ENCODE assay signal across 22 mouse cellular contexts in the genomic region with DNA sequence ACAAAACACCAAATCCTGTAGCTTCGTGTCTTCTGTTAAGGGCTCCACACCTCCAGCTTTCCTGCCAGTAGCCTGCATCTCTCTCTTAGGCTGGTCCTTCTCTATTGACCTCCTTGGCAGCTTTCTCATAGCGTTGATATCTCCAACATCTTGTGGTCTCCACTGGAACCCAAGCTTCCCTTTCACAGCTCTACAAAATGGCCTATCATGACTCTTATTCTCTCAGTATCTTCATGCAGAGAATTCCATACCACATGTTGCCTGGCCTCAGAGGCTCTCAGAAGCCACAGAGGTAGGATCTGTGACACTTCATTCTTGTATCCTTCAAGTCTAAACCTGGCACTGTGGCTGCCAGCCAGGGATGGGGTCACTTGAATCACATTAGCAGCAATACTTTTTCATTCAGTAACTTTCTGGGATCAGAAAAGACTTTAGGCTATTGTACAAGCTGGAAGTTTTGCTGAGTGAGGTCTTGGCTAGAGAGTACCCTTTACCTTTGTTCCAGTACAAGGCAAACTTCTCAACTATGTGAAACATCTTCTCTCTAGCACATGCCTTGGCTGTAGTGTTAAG. TPM values are rescaled to one million over a fixed set of nuclear protein-coding genes. Genes with fewer than 3 reads are reported as not detected.
DNase-seq lines count a peak whose midpoint lies in the region; ATAC-seq lines count a peak whose summit lies in the region.
"Had no signal": no experiment of that assay in that cellular context is flagged by ENCODE, and none has a peak within 500 bp of the region (broad histone marks: within the 10 kb centered on the region; RNA-seq: fewer than 3 reads in every experiment).

No protein-coding gene starts in this region.

- no peak overlapping the region for H3K9ac ChIP-seq in liver, embryonic 12.5 days
- no peak overlapping the region for H3K9ac ChIP-seq in liver, embryonic 15.5 days
- H3K9ac ChIP-seq: heart, embryonic 12.5 days; intestine, embryonic 15.5 days; midbrain, embryonic 13.5 days had no signal

- H3K27ac ChIP-seq in liver, embryonic 12.5 days = peak overlapping the region; percentile 59; the same call in 1 of the 2 replicates
- peak overlapping the region; percentile 80 for H3K27ac ChIP-seq in liver, embryonic 15.5 days (replicated peaks)
- H3K27ac ChIP-seq: hindbrain, embryonic 10.5 days; intestine, embryonic 15.5 days; midbrain, embryonic 13.5 days had no signal

- peaks cover 76% of the 10 kb centered on the region for H3K4me1 ChIP-seq in liver, embryonic 12.5 days
- peaks cover 78% of the 10 kb centered on the region for H3K4me1 ChIP-seq in liver, embryonic 15.5 days (replicated peaks)

- no peak overlapping the region for H3K4me2 ChIP-seq in liver, embryonic 12.5 days
- no peak overlapping the region for H3K4me2 ChIP-seq in liver, embryonic 15.5 days
- H3K4me2 ChIP-seq: heart, embryonic 12.5 days; intestine, embryonic 15.5 days; midbrain, embryonic 13.5 days had no signal

- no peaks in the 10 kb centered on the region for H3K27me3 ChIP-seq in liver, embryonic 12.5 days (replicated peaks)
- no peaks in the 10 kb centered on the region for H3K27me3 ChIP-seq in liver, embryonic 15.5 days
- H3K27me3 ChIP-seq: heart, embryonic 12.5 days; intestine, embryonic 15.5 days; megakaryocyte, embryonic 14.5 days; midbrain, embryonic 13.5 days had no signal

- ATAC-seq in liver, embryonic 12.5 days = no peak
- no peak for ATAC-seq in liver, embryonic 15.5 days (ENCODE audit: insufficient read depth)
- ATAC-seq: forebrain, embryonic 16.5 days; hindbrain, embryonic 16.5 days; intestine, embryonic 15.5 days; midbrain, embryonic 13.5 days had no signal

- H3K4me3 ChIP-seq in liver, embryonic 12.5 days = no peak overlapping the region
- H3K4me3 ChIP-seq in liver, embryonic 15.5 days (replicated peaks) = no peak overlapping the region
- H3K4me3 ChIP-seq: heart, embryonic 12.5 days; hindbrain, embryonic 10.5 days; intestine, embryonic 15.5 days; megakaryocyte, embryonic 14.5 days; midbrain, embryonic 13.5 days had no signal

- no peaks in the 10 kb centered on the region for H3K36me3 ChIP-seq in liver, embryonic 12.5 days
- H3K36me3 ChIP-seq in liver, embryonic 15.5 days (replicated peaks) = no peaks in the 10 kb centered on the region
- H3K36me3 ChIP-seq: heart, embryonic 12.5 days; hindbrain, embryonic 10.5 days; intestine, embryonic 15.5 days; midbrain, embryonic 13.5 days had no signal

- intact Hi-C loops in left cerebral cortex, postnatal 25 days (cut with DNase I) = no loop called here

- H3K9me3 ChIP-seq in liver, embryonic 12.5 days (replicated peaks) = no peaks in the 10 kb centered on the region
- no peaks in the 10 kb centered on the region for H3K9me3 ChIP-seq in liver, embryonic 15.5 days (replicated peaks)
- H3K9me3 ChIP-seq: heart, embryonic 12.5 days; hindbrain, embryonic 10.5 days; intestine, embryonic 15.5 days; megakaryocyte, embryonic 14.5 days; midbrain, embryonic 13.5 days had no signal

- DNase-seq in liver (no peak), MEL-GATA-1-ER (ENCODE audit: extremely low read depth, low read depth) (peak; percentile 31)
- DNase-seq in gonadal fat pad, adult 2 months (ENCODE audit: low read depth) = peak; percentile 41
- DNase-seq in left cerebral cortex, postnatal 25 days (ENCODE audit: low spot score in 2 of 2) = no peak
- DNase-seq in left cerebral cortex, adult 18-20 months (ENCODE audit: low spot score in 2 of 2) = no peak
- DNase-seq: adrenal gland, postnatal 25 days; cerebellum, adult 8-10 months; gastrocnemius, postnatal 10 days; heart, adult 11 months; heart, postnatal 10 days; lung, adult 2 months; lung, postnatal 14 days; thymus, postnatal 25 days had no signal

- WGBS in liver, embryonic 12.5 days (ENCODE audit: insufficient replicate concordance) = 56% methylated on average over 2 of the region's 2 CpGs
- WGBS in liver, embryonic 15.5 days (ENCODE audit: insufficient replicate concordance) = 45% methylated on average over 2 of the region's 2 CpGs

RNA-seq across cellular contexts. Expression of a gene that starts 2.7 kb away (rescaled TPM):
- polyA plus RNA-seq in liver, embryonic 12.5 days (2016; fragmentation: Nextera tagmentation; extraction: Ambion mirVana) = 22.0 and 23.0 TPM in 2 replicates
- polyA plus RNA-seq in gonadal fat pad, adult 2 months (2012; rRNA removed) = 32.5 and 39.6 TPM in 2 replicates
- 18.7 and 20.4 TPM in 2 replicates for polyA plus RNA-seq in liver, embryonic 15.5 days (2015; fragmentation: Nextera tagmentation; extraction: Ambion mirVana)
- total RNA-seq in left cerebral cortex, postnatal 25 days (2021) = 10 to 100 TPM; 31.2 to 31.8 TPM
- 10 to 100 TPM; 26.3 to 27.4 TPM for total RNA-seq in left cerebral cortex, adult 18-20 months (2021)

RNA-seq across cellular contexts. Expression of a gene that starts 3.2 kb away (rescaled TPM):
- 1.7 and 1.9 TPM in 2 replicates for polyA plus RNA-seq in liver, embryonic 12.5 days (2016; fragmentation: Nextera tagmentation; extraction: Ambion mirVana)
- 8.6 and 10.9 TPM in 2 replicates for polyA plus RNA-seq in gonadal fat pad, adult 2 months (2012; rRNA removed)
- polyA plus RNA-seq in liver, embryonic 15.5 days (2015; fragmentation: Nextera tagmentation; extraction: Ambion mirVana) = 1.9 and 2.0 TPM in 2 replicates
- total RNA-seq in left cerebral cortex, postnatal 25 days (2021) = 10 to 100 TPM; 10.9 to 11.2 TPM
- 10 to 100 TPM in 1 of 2 experiments, 1 to 10 TPM in 1; 9.4 to 12.8 TPM for total RNA-seq in left cerebral cortex, adult 18-20 months (2021)

Comparison
In these comparisons a context has a peak if more than half of its experiments do, and no peak if none do; other contexts are left out.
1. DNase-seq: peak in MEL-GATA-1-ER (single experiment) and gonadal fat pad, adult 2 months (single experiment); none in liver (single experiment), left cerebral cortex, postnatal 25 days (0 of 2) and left cerebral cortex, adult 18-20 months (0 of 2).